Mouse (Mus musculus) left cerebral cortex, adult 9 months (tissue): ENCODE measurements around the gene Rps27l.

Experiments used
- DNase-seq, 2 experiments: peaks; one replicate each; pipeline ENCODE4 v3.0.0; 2022; ENCODE audit warnings: low spot score in 2 of 2

The Rps27l gene

DNA sequence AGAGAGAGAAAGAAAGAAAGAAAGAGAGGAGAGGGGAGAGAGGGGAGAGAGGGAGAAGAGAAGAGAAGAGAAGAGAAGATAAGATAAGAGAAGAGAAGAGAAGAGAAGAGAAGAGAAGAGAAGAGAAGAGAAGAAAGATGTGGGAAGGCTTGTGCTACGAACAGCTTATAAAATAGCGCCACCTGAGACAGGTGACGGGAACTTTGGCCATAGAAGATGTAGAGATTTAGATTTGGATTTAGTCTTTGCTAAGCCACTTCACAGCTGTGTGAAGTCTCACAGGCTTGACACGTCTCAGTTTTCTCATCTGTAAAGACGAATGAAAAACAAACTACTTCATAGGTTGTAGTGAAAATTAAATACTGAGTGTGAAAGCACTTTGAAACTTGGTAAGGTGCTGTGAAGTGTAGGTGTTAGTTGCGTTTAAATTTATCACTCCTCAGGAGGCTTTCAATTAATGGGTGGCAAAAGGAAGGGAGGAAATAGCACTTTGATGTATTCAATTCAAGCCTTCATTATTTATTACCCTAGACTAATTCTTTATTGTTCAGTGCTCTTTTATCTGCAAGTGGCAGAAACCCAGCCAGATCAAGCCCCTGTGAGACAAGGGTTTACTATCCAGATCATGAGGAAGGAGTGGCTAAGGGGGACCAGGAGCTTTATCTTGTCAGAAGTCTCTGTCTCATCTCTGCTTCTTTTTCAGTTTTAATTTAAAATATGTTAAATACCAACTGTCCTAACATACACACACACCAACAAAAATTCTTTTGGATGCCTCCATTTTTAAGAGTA lies 25.2 kb upstream of the Rps27l start:
- no peak for DNase-seq

DNA sequence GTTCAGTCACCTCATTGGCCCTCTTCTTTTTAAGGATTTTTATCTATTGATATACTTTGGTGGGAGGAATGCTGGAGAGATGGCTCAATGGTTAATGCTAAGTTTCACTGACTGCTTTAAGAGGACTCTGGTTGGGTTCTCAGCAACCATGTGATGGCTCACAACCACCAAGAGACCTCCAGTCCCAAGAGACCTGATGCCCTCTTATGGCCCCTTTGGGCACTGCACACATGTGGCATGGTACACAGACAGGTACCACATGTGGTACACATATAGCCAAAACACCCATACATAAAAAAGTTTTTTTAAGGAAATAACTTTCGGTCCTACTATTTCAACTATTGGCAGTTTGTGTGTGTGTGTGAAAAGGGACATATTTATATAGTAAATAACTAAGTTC lies 23.8 kb upstream of the Rps27l start:
- DNase-seq, result no peak

DNA sequence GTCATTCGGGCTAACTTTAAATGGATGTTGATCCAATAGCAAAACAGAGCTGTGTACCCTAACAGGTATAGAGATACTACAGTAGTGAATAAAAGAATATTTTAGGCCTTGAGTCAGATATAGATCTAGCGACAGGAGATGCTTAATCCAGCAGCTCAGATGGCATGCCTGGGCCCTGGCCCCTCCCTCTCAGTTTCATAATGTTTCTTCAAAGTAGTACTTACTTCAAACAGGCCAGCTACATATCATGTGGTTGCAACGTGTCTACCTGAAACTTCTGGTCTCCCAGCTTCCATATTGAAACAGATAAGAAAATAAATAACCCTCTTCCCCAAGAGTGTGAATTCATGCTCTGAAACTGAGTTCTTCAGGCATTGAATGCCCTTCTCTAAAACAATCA lies 20.0 kb upstream of the Rps27l start:
- DNase-seq, result no peak

DNA sequence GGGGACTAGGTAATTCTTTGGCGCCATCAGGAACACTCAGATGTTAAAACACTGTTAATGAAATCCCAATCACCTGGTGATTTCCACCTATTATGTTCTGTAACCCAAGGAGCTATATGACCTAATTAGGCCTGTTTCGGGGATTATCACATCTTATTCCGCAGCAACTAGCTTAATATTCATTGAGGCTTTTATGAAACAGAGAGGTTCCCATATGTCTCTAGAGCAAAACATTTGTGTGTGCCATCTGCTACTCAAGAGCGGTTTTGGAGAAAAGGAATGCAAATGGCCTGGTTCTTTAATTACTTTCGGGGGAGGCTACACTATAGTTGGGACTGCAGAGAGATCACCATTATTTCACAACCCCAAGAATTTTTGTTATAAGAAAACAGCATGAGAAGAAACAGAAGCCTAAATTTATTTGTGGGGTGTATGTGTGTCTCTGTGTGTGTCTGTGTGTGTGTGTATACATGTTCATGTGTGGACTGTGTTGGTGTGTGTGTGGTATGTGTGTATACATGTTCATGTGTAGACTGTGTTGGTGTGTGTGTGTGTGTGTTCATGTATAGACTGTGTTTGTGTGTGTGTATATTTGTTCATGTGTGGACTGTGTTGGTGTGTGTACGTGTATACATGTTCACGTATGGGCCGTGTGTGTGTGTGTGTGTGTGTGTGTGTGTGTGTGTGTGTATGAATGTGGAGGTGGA lies 18.0 kb upstream of the Rps27l start:
- peak in 1 of 2 experiments; percentile 40 for DNase-seq

DNA sequence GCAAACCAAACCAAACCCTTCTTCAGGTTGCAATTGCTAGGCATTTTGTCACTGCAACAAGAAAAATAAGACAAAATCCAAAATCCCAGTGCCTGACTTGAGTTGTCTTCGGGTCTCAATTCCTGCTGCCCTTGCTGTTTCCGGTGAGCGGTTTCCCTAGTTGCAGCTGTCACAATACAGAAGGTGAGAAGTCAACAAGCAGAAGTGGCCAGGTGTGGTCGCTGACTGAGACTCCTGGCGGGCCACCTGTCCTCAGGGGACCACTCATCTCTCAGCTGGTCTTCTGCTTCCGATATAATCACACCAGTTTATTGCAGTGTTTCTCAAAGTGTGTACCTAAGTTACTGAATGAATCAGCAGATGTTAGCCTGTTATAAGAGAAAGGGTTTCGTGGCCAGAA lies 15.5 kb upstream of the Rps27l start:
- DNase-seq, result no peak

DNA sequence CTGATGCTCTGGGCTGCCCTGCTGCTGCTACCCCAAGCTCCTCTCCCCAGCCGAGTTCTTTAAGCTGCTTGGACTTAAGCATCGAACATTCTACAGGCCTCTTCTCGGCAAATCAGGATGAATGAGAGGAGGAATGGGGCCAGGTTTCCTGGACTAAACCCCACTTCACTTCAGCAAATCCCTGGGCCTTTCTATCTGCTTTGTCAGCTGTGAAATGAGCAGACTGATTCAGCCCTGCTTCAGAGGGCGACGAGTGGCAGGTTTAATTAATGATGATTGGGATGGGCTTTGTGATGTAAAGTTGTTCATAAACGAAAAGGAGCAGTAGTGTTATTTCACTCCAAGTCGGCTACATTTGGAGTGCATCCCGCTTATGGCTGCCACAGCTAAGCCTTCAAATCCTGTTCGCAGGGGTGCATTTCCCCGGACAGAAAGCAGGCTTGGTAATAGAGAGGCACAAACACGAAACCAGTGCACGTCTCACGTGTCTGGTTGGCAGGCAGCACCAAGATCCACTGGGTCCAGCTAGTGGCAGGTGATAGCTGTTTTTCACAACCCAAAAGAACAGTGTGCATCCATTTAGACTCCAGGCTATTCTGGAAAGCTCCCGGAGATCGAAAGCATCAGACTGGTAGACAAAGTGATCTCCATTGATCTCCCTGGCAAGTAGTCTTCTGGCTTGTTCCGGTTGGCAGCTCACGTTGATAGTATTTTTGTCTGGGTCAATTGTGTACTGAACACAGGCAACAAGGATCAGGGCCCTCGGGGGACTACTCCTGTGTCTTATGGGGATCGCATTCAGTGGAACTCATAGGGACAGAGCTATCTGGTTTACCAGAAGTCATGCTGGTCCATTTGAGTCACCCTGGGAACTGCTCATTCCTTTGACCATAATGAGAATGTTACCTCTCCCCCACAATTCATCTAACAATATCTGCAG lies 11.7 kb upstream of the Rps27l start:
- no peak for DNase-seq

DNA sequence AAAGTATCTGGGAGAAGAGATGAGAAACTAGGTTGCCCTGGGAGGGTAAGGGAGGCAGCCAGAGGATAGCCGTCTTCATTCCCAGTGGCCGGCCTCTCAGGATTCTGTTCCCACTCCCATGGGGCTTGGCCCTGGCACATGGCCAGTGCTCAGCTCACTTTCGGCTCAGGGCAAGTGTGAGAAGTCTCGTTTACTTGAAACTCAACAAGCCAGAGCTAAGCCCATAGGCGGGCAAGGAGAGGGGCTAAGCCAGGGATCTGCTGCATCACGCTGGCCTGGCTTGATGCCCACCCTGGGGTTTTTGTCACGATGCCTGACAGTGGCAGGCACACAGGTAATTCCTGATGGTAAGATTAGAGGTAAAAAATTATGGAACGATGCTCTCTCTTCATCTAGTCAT lies 8.4 kb upstream of the Rps27l start:
- DNase-seq, result no peak

DNA sequence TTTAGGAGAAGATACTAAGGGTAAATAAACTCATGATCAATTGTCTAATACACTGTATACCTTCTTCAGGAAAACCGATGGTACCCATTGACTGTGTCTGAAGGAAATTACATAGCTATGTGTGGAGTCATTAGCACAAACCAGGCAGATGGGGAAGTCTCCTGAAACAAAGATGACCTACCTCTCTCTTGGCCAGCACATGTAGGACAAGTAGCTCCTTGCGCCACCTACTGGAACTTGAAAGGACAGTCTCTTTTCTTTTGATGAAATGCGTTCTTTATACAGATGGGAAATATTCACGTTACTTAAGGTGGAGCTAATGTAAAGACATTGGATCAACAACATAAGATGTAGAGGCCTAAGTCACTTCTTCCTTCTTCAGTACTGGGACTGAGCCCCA lies 7.0 kb upstream of the Rps27l start:
- peak in 1 of 2 experiments; percentile 48 for DNase-seq

DNA sequence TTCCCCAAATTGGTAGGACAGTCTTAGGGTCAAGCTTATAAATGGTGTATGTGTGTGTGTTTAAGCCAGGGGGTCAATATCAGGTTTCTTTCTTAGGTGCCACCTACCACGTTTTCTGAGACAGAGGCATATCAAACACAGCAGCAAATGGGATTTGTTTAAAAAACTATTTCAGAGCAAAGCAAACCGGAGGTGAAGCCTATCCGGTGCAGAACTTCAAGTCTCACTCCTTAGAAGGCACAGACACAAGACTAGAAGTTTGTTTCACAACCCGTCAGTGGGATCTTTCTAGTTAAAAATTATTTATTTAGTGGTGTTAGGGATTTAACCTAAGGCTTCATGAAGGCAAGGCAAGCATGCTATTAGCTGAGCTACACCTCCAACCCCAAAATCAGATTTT lies 725 bp upstream of the Rps27l start:
- no peak for DNase-seq

DNA sequence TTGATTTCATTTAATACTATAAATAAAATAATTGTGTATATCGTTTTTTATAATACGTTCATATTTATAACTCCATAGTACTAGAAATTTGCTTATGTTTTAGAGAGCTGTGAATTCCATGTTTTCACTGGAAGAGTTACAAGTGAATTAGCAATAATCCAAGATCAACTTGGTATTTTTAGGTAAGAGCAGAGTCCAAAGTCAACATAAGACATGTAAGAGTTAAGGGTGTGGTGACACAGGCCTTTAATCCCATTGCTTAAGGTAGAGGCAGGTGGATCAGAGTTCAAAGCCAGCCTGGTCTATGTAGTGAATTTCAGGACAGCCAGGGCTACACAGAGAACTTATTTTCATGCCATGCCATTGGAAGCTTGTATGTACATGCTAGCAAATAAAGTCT lies 2.6 kb downstream of the Rps27l start:
- no peak for DNase-seq

DNA sequence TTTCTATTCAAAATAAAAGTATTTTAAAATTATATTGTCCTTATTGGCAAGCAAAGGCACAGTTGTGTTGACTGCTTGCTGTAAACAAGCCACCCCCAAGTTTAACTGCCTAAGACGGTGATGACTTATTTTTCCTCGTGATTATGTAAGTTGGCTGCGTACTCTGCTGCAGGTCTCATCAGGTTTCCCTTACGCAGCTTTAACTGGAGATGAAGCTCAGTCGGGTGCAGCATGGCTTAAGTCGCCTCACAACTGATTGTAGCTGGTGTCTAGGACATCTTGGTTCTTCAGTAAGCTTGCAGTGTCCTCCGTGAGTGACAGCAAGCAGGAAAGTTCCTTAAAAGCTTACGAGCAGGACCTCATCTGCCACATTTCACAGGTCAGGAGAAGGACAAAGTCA lies 6.4 kb downstream of the Rps27l start:
- no peak for DNase-seq

DNA sequence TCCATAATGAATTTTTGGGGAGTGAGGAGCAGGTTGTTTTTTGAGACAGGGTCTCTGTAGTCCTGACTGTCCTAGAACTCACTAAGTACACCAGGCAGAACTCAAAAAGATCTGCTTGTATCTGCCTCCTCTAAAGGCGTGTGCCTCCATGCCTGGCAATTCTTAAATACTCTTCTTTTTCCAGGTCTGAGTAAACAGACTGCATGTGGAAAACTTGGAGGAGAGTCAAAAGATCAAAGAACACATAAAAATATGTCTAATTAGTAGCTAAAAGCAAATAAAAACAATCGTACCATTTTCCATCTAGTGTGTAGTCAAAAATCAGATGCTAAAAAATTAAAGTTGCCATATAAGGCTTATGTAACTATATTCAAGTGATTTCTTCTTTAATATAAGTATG lies 7.0 kb downstream of the Rps27l start:
- DNase-seq, result no peak

DNA sequence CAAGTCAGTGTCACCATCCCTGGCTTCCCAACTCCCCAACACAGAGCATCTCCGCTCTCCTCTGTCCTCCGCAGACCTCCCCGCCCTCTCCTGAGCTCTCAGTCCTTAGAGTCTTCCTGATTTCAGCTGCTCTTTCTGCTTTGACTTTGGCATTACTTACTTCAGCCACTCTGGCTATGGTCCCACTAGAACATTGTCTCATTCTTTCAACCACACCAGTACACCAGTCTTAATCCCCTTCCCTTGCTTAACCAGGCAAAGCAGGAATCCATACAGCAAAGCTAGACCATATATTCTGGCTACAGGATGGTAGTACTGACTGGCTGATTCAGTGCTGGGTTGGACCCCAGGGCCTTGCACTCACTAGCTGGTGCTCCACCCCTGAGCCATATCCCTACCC lies 11.6 kb downstream of the Rps27l start:
- DNase-seq, result no peak

DNA sequence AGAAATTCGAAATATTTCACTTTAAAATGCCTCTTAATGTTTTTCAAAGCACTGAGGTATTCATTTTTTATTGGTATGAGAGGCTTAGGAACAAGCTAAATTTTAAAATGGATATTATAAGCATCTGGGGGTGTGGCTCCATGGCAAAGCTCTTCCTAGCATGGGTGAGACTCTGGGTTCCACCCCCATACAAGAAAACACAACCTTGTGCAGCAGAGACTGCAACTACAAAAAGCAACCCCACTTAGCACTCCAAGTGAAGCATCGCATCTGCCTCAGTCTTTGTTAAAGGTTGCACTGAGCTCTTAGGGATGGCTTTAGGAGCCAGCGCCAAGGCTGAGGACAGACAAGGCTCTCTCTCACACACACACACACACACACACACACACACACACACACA lies 15.6 kb downstream of the Rps27l start:
- no peak for DNase-seq

DNA sequence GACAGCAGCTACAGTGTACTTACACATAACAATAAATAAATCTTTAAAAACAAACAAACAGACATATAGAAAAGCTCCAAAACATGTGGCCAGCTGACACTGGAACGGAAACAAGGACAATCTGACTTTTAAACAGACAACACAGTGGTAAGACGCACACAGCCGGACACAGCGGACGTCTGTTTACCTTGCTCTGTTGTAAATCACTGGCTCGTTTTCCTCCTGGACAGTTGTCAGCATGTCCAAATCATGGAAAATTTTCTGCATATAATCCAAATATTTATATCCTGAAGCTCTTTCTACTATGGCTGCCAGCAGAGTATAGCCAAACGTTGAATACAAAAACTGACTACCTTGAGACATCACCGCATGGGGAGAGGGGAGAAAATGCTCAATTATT lies 21.6 kb downstream of the Rps27l start:
- no peak for DNase-seq

DNA sequence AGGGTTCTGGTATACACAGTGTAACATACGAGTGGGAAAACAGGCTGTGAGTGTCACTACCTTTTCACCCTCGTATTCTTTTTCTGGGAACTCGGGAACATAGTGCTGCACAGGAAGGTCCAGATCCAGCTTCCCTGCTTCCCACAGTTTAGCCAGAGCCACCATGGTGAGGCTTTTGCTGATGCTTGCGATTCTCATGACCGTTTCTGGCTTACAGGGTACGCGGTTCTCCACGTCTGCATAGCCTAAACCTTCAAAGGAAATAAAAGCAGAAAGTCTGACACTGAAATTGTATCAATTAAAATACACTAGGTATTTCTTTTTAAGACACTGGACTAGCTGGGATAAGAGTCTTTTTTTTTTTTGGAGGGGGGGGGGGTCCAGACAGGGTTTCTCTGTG lies 25.2 kb downstream of the Rps27l start:
- no peak for DNase-seq

DNA sequence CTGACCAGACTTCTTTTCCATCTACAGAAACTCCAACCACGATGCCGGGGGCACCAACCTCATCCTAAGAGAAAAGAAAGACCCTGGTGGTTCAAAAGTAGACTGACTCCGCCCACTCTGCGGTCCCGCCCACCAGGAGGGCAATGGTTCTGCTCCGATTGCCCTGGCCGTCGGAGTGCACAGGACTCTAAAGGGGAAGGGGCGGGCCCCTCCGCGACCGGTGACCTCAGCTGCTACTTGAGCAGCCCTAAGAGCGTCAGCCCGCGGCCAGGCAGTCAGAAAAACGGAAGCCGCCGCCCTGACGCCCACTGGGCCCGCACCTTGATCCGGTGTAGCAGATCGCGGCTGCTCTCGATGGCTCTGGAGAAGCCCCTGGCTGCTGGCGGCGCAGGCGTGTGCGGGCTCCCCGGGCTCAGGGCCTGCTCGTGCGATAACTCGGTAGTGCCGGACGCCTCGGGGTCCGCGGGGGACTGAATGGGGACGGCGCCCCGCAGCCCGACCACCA lies 28.9 kb downstream of the Rps27l start:
- peak in 1 of 2 experiments; percentile 57 for DNase-seq

DNA sequence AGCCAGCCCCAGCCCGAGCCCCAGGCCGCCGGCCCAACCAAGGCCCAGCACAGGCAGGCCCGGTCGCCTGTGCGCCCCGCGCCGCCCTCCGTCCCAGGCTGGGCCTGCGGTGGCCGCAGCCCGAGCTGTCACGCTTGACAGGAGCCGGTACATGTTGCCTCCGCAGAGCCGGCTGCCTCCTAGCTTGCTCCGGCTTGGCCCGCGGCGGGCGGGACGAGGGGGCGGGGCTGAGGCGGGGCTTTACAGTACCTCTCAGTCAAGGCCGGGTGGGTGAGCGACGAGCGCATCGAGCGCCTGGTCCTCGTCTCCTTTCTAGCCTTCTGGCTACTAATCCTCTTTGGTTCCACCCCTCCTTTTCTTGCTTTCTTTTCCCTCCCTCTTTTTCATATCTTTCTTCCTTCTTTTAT lies 29.4 kb downstream of the Rps27l start, which contains the start of gene Lactb:
TSS of gene Lactb (minus strand) at position 246 of the 407 bp plus-strand sequence.
- peak; percentile 81 to 95 for DNase-seq

DNA sequence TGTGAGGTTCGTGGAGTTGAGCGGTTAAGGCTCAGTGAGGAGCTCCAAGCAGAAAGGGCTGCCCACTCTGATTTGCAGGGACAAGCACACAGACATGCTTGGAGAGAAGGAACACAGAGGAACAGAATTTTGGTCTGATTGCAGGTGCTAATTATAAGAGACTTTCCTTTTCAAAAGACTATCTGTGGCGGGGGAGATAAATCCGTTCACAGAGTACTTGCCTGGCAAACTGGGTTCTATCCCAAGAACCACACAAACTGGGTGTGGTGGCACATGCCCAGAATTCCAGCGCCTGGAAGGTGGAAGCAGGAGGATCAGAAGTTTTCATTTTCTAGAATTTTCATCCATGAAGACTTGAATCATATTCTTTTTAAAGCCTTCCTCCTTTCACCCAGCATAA lies 31.2 kb downstream of the Rps27l start:
- peak in 1 of 2 experiments; percentile 29 for DNase-seq

DNA sequence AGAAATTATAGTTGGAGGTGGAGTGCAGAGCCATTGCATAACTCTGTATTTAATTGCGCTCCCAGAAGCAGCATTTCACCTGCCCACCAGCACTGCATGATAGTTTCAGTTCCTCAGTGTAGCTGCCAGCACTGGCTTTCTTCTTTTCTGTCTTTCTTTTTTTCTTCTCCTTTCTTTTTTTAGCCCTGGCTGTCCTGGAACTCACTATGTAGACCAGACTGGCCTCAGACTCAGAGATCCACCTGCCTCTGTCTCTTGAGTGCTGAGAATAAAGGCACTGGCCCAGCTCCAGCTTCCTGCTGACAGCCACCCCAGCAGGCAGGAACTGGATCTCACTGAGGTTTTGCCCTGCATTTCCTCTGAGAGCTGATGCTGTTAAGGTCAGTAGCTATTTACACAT lies 32.1 kb downstream of the Rps27l start:
- DNase-seq, result peak; percentile 30 to 48

DNA sequence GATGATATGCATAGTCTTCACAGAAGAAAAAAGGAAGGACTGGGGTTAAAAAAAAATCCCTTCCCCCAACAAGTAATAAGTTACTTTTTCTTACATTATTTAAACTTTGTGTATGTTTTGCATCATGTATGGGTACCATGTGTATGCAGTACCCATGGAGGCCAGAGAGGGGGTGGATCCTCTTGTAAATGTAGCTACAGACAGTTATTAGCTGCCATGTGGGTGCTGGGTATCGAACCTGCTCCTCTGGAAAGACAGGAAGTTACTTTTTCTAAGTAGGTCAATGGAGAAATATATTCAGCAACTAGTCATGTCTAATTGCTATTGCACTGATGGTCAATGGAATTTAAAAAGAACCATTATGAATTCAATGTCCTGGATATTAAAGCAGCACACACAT lies 32.6 kb downstream of the Rps27l start:
- no peak for DNase-seq

DNA sequence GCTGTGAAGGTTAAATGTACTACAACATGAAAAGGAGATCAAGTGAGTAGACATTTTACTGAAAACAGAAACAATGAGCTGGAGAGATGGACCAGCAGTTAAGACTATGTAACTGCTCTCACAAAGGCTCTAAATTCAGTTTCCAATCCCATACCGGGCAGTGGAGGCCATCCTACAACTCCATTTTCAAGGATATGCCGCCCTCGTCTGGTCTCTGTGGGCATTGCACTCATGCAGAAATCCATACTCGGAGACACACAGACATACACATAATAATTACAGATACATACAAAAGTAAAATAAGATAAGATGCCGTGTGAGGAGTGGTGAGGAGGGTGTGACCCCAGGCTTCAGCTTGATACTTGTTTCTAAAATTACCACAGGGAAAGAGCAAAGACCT lies 34.6 kb downstream of the Rps27l start:
- DNase-seq, result peak in 1 of 2 experiments; percentile 70
